Mouse (Mus musculus) forebrain, embryonic 16.5 days (tissue): ENCODE measurements at regions not wholly inside any gene's neighbourhood (a gene's known extent, or its start where the extent isn't known, plus 50 kb on each side); places are given as distances from the start of the nearest gene placed in this dataset.
A peak's percentile ranks its signal among the peaks of the same experiment; 100 is the strongest.

ENCODE experiments used
- ATAC-seq: fragments of 200-750 bp; cut with Nextera tagmentation; 2 replicates; pipeline ENCODE4 v1.8.0; 2017; ENCODE audit warnings: mild to moderate bottlenecking, moderate library complexity
- H3K27ac ChIP-seq: fragments of 300-500 bp; sonication (generic); 2 replicates; pipeline ENCODE4 v1.5.1; 2014; ENCODE audit warnings: low read length, control low read depth
- H3K27me3 ChIP-seq: fragments of 300-500 bp; sonication (generic); replicated peaks from 2 replicates; pipeline ENCODE4 v1.6.1; 2014; ENCODE audit warnings: low read length; ENCODE audit not compliant: control insufficient read depth, insufficient read depth
- H3K36me3 ChIP-seq: fragments of 300-500 bp; sonication (generic); 2 replicates; pipeline ENCODE4 v1.6.1; 2014; ENCODE audit not compliant: control insufficient read depth, insufficient read depth
- H3K4me1 ChIP-seq: fragments of 300-500 bp; sonication (generic); replicated peaks from 2 replicates; pipeline ENCODE4 v1.6.1; 2014; ENCODE audit warnings: low read length; ENCODE audit not compliant: control insufficient read depth, insufficient read depth
- H3K4me2 ChIP-seq: fragments of 300-500 bp; sonication (generic); 2 replicates; pipeline ENCODE4 v1.6.1; 2014; ENCODE audit warnings: mild to moderate bottlenecking, low read length, control low read depth
- H3K4me3 ChIP-seq: fragments of 300-500 bp; sonication (generic); replicated peaks from 2 replicates; pipeline ENCODE4 v1.5.1; 2014; ENCODE audit warnings: mild to moderate bottlenecking, low read length, control low read depth
- H3K9ac ChIP-seq: fragments of 300-500 bp; sonication (generic); replicated peaks from 2 replicates; pipeline ENCODE4 v1.6.1; 2014; ENCODE audit warnings: low read depth, low read length, control low read depth
- H3K9me3 ChIP-seq: fragments of 300-500 bp; sonication (generic); 2 replicates; pipeline ENCODE4 v1.6.1; 2016; ENCODE audit warnings: low read length; ENCODE audit not compliant: control insufficient read depth
- WGBS: fragments of 180-500 bp; shearing (Covaris S2); extraction: QIAGEN DNeasy Blood & Tissue Kit; methylation state at CpG from one replicate; pipeline ENCODE4 v1.1.7; 2014; 5-methylcytosine and 5-hydroxymethylcytosine counted together

DNA sequence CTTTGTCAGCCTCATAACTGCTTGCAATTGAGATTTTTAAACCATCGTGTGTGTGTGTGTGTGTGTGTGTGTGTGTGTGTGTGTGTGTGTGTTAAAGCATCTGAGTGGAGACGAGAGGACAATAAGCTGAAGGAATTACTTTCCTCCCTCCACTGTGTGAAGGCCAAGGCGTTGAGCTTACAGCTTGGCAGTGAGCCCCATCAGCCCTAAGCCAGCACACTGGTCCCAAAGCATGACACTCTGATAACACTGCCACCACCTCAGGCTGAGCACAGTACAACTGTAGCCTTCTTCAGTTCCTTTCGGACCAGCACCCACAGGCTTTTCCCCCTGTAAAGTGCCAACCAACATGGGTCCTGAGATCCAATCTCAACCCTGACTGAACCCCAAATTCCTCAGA is 85.1 kb upstream of the Egln3 start:
- no peak for ATAC-seq
- Histone ChIP-seq H3K4me3 (no peak overlapping the region), H3K9me3 (no peaks in the 10 kb centered on the region), H3K27ac (peak overlapping the region; percentile 66), H3K4me2 (no peak overlapping the region), H3K27me3 (no peaks in the 10 kb centered on the region), H3K4me1 (peaks cover 25% of the 10 kb centered on the region), H3K36me3 (no peaks in the 10 kb centered on the region), H3K9ac (no peak overlapping the region)
- WGBS: 37% methylated on average over 4 of the region's 4 CpGs

DNA sequence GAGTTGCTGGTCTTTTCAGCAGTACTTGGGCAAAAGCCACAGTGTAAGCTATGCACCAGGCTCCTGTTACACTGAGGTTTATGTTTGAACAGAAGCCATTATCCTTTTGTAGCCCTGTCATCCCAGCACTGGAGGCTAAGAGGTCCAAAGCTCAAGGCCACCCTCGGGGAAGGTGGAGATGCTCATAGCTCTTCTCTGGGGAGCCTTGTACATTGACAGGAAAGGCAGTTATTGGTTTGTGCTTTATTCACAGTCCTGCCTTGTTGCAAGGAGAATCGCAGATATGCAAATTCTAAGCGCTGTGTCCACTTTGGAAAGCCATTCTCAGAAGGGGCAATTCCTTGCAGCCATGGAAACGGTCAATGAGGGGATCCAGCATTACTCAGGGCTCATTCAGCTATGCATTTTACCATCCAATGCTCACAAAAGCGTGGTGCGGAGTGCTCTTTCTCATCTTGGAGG is 84.4 kb upstream of the Egln3 start:
- Histone ChIP-seq H3K9ac (no peak overlapping the region), H3K4me1 (peaks cover 25% of the 10 kb centered on the region), H3K4me2 (no peak overlapping the region; the same call in 1 of the 2 replicates), H3K27ac (peak overlapping the region; percentile 66), H3K36me3 (no peaks in the 10 kb centered on the region), H3K27me3 (no peaks in the 10 kb centered on the region), H3K9me3 (no peaks in the 10 kb centered on the region), H3K4me3 (no peak overlapping the region)
- WGBS: 25% methylated on average over 6 of the region's 6 CpGs
- ATAC-seq: peak; percentile 19; the same call in 1 of the 2 replicates

DNA sequence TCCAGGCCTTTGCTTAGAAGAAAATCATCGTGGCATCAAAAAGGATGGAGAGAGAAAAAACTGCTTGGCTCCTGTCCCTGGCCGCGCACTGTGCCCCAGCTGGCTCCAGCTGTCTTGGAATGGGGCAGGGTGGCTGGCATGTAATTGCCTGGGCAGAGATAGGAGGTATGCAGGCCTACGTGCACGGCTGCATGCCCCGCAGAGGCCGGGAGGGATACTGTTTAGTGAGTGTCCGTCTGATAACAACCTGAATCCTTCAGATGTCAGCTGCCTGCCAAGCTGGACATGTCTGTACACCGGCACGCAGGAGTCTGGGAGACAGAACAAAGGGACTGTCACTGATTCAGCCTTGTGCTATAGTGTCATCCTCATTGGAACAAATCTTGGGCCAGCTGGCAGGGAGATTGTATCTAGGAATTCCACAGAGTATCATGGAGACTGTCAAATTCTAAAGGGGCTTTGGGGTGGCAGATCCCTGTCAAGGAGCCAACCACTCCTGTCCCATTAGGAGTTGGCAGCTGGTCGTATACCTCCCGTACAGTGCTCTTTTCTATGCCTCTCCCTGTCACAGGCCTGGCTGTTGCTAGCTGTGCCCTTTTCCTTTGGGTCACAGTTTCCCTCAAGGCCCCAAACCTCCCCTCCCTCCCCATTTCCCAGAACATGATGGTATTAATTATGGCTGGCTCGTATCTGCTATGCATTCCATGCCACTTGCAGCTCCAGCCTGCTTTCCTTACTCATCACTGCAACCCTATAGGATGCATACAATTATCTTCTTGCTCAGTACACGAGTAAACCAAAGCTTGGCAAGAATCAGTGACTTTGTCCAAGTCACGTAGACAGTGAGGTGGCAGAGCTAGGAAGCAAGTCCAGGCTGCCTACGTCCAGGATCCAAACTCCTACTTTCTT is 83.5 kb upstream of the Egln3 start:
- Histone ChIP-seq H3K27ac (peak overlapping the region; percentile 66), H3K9ac (no peak overlapping the region), H3K4me3 (no peak overlapping the region), H3K36me3 (no peaks in the 10 kb centered on the region), H3K4me2 (no peak overlapping the region), H3K9me3 (no peaks in the 10 kb centered on the region), H3K4me1 (peaks cover 25% of the 10 kb centered on the region), H3K27me3 (no peaks in the 10 kb centered on the region)
- whole genome bisulfite sequencing: 23% methylated on average over 16 of the region's 16 CpGs
- peak; percentile 82 for ATAC-seq

DNA sequence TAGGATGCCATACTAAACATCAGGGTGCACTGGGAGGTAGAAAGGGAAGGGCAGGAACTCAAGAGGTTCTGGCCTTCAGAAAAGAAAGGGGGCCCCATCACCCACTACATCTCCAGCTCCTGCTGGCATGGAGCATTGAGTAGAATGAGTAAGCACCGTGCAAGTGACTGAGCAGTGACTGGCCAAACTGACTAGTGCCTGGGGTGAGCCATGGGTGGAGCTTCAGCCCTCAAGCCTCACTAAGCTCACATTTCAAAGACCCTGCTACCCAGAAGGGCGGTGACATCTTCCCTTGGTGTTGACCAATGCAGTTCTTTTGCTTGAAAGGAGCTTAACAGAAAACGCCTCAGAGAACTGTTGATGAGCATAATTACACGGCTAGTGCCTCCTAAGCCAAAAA is 80.0 kb upstream of the Egln3 start:
- no peak overlapping the region for H3K4me3 ChIP-seq
- peaks cover 20% of the 10 kb centered on the region for H3K4me1 ChIP-seq
- no peaks in the 10 kb centered on the region for H3K9me3 ChIP-seq
- no peaks in the 10 kb centered on the region for H3K36me3 ChIP-seq
- no peak overlapping the region for H3K27ac ChIP-seq
- H3K9ac ChIP-seq: no peak overlapping the region
- no peak for ATAC-seq
- no peak overlapping the region for H3K4me2 ChIP-seq
- H3K27me3 ChIP-seq: no peaks in the 10 kb centered on the region
- 16% methylated on average over 4 of the region's 4 CpGs for WGBS

DNA sequence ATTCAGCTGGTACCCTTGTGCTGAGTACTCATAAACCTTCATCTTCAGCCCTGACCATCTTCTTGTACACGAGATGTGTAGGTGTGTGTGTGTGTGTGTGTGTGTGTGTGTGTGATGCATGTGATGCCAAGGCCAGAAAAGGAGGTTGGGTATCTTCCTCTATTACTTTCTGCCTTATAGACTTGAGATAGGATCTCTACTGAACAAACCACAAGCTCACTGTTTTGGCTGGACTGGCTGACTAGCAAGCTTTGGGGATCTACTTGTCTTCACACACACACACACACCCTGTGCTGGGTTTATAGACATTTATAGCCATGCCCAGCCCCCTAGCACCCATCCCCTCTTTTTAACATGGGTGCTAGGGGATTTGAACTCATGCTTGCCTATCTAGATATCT is 79.4 kb upstream of the Egln3 start:
- H3K4me1 ChIP-seq: peaks cover 14% of the 10 kb centered on the region
- H3K27me3 ChIP-seq: no peaks in the 10 kb centered on the region
- no peak overlapping the region for H3K4me3 ChIP-seq
- H3K9me3 ChIP-seq: no peaks in the 10 kb centered on the region
- H3K4me2 ChIP-seq: no peak overlapping the region
- ATAC-seq: no peak
- H3K9ac ChIP-seq: no peak overlapping the region
- 86% methylated on average over 1 of the region's 1 CpGs for WGBS
- H3K27ac ChIP-seq: no peak overlapping the region
- H3K36me3 ChIP-seq: no peaks in the 10 kb centered on the region

DNA sequence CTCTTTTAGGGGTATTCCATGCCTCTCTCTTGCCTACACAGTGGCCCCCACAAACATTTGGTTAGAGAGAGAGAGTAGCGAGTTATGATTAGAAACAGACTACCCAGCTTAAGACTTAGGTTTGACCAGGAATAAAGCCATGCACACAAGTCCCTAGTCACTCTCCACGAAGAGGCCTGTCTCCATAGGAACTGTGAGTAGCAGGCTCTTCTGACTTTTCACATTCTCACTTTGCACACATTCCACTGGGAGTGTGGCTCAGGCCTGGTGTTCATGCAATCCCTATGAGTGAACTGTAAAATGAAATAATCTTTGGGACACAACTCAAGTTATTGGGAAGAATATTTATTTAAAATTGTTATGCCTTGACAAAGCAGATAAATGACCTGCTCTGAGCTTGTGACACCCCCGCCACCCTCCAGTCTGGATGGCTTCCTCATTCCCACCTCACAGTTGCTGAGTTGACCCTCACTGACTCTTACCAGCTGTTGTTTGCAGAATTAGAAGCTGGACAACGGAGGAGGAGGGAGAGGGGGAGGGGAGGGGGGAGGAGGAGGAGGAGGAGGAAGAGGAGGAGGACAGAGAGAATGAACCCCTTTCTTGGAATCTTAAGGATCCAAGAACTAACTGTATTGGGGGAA is 78.7 kb upstream of the Egln3 start:
- Histone ChIP-seq H3K9me3 (no peaks in the 10 kb centered on the region), H3K27ac (no peak overlapping the region), H3K4me3 (no peak overlapping the region), H3K27me3 (no peaks in the 10 kb centered on the region), H3K9ac (no peak overlapping the region), H3K4me2 (no peak overlapping the region), H3K36me3 (no peaks in the 10 kb centered on the region), H3K4me1 (peaks cover 8% of the 10 kb centered on the region)
- no peak for ATAC-seq
- 72% methylated on average over 4 of the region's 4 CpGs for WGBS

DNA sequence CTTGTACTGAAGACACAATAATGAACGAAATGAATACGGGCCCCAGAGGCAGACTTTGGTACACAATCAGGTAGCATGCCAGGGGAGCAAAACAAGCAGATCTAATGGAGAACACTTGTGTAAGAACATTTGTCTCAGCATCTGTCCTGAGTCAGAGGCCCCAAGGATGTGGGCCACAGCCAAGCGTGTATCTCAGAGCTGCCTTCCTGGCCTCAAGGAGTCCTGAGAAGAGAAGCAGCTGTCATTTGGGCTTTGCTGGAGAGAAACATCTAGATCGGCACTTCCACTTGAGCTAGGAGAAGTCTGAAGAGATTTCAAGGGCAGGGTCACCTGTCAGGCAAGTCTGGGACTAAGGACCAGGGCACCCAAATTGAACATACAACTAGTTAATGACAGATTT is 76.8 kb upstream of the Egln3 start:
- Histone ChIP-seq H3K9ac (no peak overlapping the region), H3K4me2 (no peak overlapping the region), H3K27ac (no peak overlapping the region), H3K9me3 (no peaks in the 10 kb centered on the region), H3K36me3 (no peaks in the 10 kb centered on the region), H3K27me3 (no peaks in the 10 kb centered on the region), H3K4me1 (no peaks in the 10 kb centered on the region), H3K4me3 (no peak overlapping the region)
- 88% methylated on average over 4 of the region's 4 CpGs for WGBS
- ATAC-seq: no peak

DNA sequence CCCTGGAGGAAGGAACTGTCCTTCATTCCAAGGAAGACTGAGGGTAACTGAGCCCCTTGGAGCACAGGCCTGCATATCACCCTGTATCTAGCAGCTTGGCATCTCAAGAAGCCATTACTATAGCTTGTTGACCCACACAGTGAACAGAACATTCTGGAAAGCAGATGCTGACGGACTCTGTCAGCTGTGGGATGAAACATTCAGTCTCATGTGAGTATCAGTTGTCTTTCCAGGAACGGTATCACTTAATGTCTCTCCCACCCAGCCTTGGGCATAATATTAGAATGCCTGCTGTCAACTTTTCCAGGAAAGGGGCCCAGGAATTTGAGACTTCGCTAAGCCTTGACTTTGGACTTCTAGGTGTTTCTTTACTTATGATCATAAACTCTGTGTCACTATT is 76.3 kb upstream of the Egln3 start:
- no peaks in the 10 kb centered on the region for H3K27me3 ChIP-seq
- 92% methylated on average over 3 of the region's 3 CpGs for WGBS
- H3K9ac ChIP-seq: no peak overlapping the region
- H3K36me3 ChIP-seq: no peaks in the 10 kb centered on the region
- H3K4me2 ChIP-seq: no peak overlapping the region
- H3K27ac ChIP-seq: no peak overlapping the region
- no peak for ATAC-seq
- H3K4me3 ChIP-seq: no peak overlapping the region
- H3K4me1 ChIP-seq: no peaks in the 10 kb centered on the region
- no peaks in the 10 kb centered on the region for H3K9me3 ChIP-seq

DNA sequence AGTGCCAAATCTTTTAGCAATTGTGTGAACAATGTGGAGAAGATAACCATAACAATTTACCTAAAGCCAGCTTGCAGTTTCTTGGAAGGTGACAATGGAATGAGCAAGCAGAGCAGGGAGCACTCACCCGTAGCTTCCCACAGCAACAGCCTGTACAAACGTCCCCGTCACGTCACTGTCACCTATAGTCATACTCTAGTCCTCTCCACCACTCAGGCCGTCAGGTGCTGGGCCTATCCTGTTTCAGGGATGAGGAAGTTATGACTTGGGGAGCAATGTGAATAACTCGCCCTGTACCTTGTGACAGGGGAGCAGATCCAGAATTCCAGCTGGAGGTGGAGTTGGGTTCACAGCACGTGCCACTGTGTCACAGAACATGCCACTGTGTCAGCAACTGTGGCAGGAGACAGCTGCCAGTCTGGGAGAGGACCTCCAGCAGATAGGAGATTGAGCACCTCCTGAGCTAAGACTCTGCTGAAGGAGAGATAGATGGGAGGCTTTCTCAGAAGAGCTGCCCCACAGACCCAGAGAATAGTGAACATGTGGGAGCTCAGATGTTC is 73.4 kb upstream of the Egln3 start:
- 90% methylated on average over 7 of the region's 7 CpGs for WGBS
- Histone ChIP-seq H3K36me3 (no peaks in the 10 kb centered on the region), H3K4me1 (no peaks in the 10 kb centered on the region; the same call in 1 of the 2 replicates), H3K27me3 (no peaks in the 10 kb centered on the region), H3K27ac (no peak overlapping the region), H3K9me3 (no peaks in the 10 kb centered on the region), H3K4me3 (no peak overlapping the region), H3K9ac (no peak overlapping the region), H3K4me2 (no peak overlapping the region)
- ATAC-seq: no peak
